Mouse (Mus musculus) stomach, postnatal 0 days (tissue): Measurements from ENCODE around the gene Kri1. TPM values are rescaled to one million over a fixed set of nuclear protein-coding genes. Genes with fewer than 3 reads are reported as not detected.
"Not testable (repeated sequence)": the region's sequence is repeated elsewhere in the genome, so short reads cannot be mapped to it uniquely, and the experiment has no call there.

Source experiments
- ATAC-seq: fragments of 200-750 bp; cut with Nextera tagmentation; 2 replicates; pipeline ENCODE4 v1.8.0; 2017; ENCODE audit not compliant: low FRiP score, low TSS enrichment
- DNase-seq: peaks from one replicate; pipeline ENCODE4 v3.0.0-alpha.2; 2016; ENCODE audit warnings: low spot score
- H3K27ac ChIP-seq: fragments of 300-500 bp; sonication (generic); replicated peaks from 2 replicates; pipeline ENCODE4 v1.5.1; 2014; ENCODE audit warnings: mild to moderate bottlenecking, control low read depth
- H3K27me3 ChIP-seq: fragments of 300-500 bp; sonication (generic); 2 replicates; pipeline ENCODE4 v1.6.1; 2014; ENCODE audit warnings: low read length; ENCODE audit not compliant: control insufficient read depth, insufficient read depth
- H3K36me3 ChIP-seq: fragments of 300-500 bp; sonication (generic); 2 replicates; pipeline ENCODE4 v1.6.1; 2014; ENCODE audit warnings: low read length, mixed read lengths; ENCODE audit not compliant: control insufficient read depth, insufficient read depth
- H3K4me1 ChIP-seq: fragments of 300-500 bp; sonication (generic); replicated peaks from 2 replicates; pipeline ENCODE4 v1.6.1; 2014; ENCODE audit warnings: antibody characterized with exemption; ENCODE audit not compliant: control insufficient read depth, insufficient read depth
- H3K4me2 ChIP-seq: fragments of 300-500 bp; sonication (generic); replicated peaks from 2 replicates; pipeline ENCODE4 v1.6.1; 2014; ENCODE audit warnings: low read depth, mild to moderate bottlenecking, control low read depth, moderate library complexity
- H3K4me3 ChIP-seq: fragments of 300-500 bp; sonication (generic); 2 replicates; pipeline ENCODE4 v1.5.1; 2014; ENCODE audit warnings: low read depth, low read length, control low read depth
- H3K9ac ChIP-seq: fragments of 300-500 bp; sonication (generic); 2 replicates; pipeline ENCODE4 v1.6.1; 2014; ENCODE audit warnings: mild to moderate bottlenecking, low read length, control low read depth, mixed read lengths
- H3K9me3 ChIP-seq: fragments of 300-500 bp; sonication (generic); 2 replicates; pipeline ENCODE4 v1.6.1; 2016; ENCODE audit warnings: low read length; ENCODE audit not compliant: control insufficient read depth
- CTCF ChIP-seq: IDR thresholded peaks from 2 replicates; pipeline ENCODE4 v1.5.1; 2016; ENCODE audit warnings: antibody characterized with exemption, low read depth, mild to moderate bottlenecking, moderate library complexity
- EP300 ChIP-seq: optimal IDR thresholded peaks from 2 replicates; pipeline ENCODE3; 2016; ENCODE audit warnings: antibody characterized with exemption
- WGBS: fragments of 180-500 bp; shearing (Covaris S2); extraction: QIAGEN DNeasy Blood & Tissue Kit; methylation state at CpG from one replicate; pipeline ENCODE4 v1.1.7; 2014; 5-methylcytosine and 5-hydroxymethylcytosine counted together
- polyA plus RNA-seq: library from polyadenylated mRNA; unstranded; fragments of >200 nt; fragmentation: Nextera tagmentation; extraction: Ambion mirVana; gene quantifications from 2 replicates; pipeline ENCODE4 v1.2.1, GENCODE M21; 2015

Gene Kri1
- polyA plus RNA-seq, 1 experiment from 2014 or later = 7.9 TPM

GRCm38 (mm10) chr9:21327569-21327968, 39.8 kb upstream of the Kri1 start:
- no peak for ATAC-seq

GRCm38 (mm10) chr9:21324269-21324668, 36.5 kb upstream of the Kri1 start:
- H3K9me3 ChIP-seq = no peaks in the 10 kb centered on the region
- no peak overlapping the region for H3K4me3 ChIP-seq
- H3K36me3 ChIP-seq = no peaks in the 10 kb centered on the region
- no peaks in the 10 kb centered on the region for H3K27me3 ChIP-seq
- no peak overlapping the region for H3K4me2 ChIP-seq
- TF ChIP-seq CTCF (no peak), EP300 (no peak)
- no peaks in the 10 kb centered on the region for H3K4me1 ChIP-seq
- no peak overlapping the region for H3K27ac ChIP-seq
- no peak overlapping the region for H3K9ac ChIP-seq
- no peak for ATAC-seq
- no peak for DNase-seq
- 83% methylated on average over 11 of the region's 11 CpGs for WGBS

More at GRCm38 (mm10) chr9:21327569-21327968, 39.8 kb upstream of the Kri1 start:
- Histone ChIP-seq H3K36me3 (no peaks in the 10 kb centered on the region), H3K9me3 (no peaks in the 10 kb centered on the region), H3K4me2 (no peak overlapping the region), H3K27ac (no peak overlapping the region), H3K27me3 (no peaks in the 10 kb centered on the region), H3K9ac (no peak overlapping the region), H3K4me1 (no peaks in the 10 kb centered on the region), H3K4me3 (no peak overlapping the region)
- WGBS = 75% methylated on average over 3 of the region's 3 CpGs
- TF ChIP-seq CTCF = no peak
- no peak for TF ChIP-seq EP300
- no peak for DNase-seq

GRCm38 (mm10) chr9:21322917-21323297, 35.1 kb upstream of the Kri1 start:
- not testable (repeated sequence) for H3K27ac ChIP-seq, H3K4me2 ChIP-seq, H3K4me3 ChIP-seq, H3K9ac ChIP-seq, H3K36me3 ChIP-seq, H3K27me3 ChIP-seq, DNase-seq, ATAC-seq, H3K4me1 ChIP-seq, H3K9me3 ChIP-seq
- 85% methylated on average over 7 of the region's 8 CpGs for WGBS

- TF ChIP-seq EP300 (no peak), CTCF (no peak)
- H3K4me1 ChIP-seq = no peaks in the 10 kb centered on the region
- DNase-seq (no peak), ATAC-seq (no peak)
- H3K4me2 ChIP-seq = no peak overlapping the region; the same call in 1 of the 2 replicates
- H3K36me3 ChIP-seq = no peaks in the 10 kb centered on the region
- no peaks in the 10 kb centered on the region for H3K27me3 ChIP-seq
- H3K9me3 ChIP-seq = no peaks in the 10 kb centered on the region
- H3K9ac ChIP-seq = no peak overlapping the region
- 82% methylated on average over 19 of the region's 19 CpGs for WGBS
- no peak overlapping the region for H3K4me3 ChIP-seq
- no peak overlapping the region for H3K27ac ChIP-seq
Observed at GRCm38 (mm10) chr9:21322211-21322916, 34.6 kb upstream of the Kri1 start.

- WGBS = 9% methylated on average over 6 of the region's 6 CpGs
- peak overlapping the region; percentile 74; the same call in 1 of the 2 replicates for H3K9ac ChIP-seq
- H3K36me3 ChIP-seq = no peaks in the 10 kb centered on the region
- no peaks in the 10 kb centered on the region for H3K27me3 ChIP-seq
- ATAC-seq (no peak), DNase-seq (no peak)
- TF ChIP-seq CTCF (no peak), EP300 (no peak)
- peak overlapping the region; percentile 84 for H3K4me2 ChIP-seq
- no peaks in the 10 kb centered on the region for H3K9me3 ChIP-seq
- H3K4me3 ChIP-seq = peak overlapping the region; percentile 67
- no peaks in the 10 kb centered on the region for H3K4me1 ChIP-seq
- H3K27ac ChIP-seq = no peak overlapping the region
Observed at GRCm38 (mm10) chr9:21321513-21321835, 33.7 kb upstream of the Kri1 start.

- H3K36me3 ChIP-seq = no peaks in the 10 kb centered on the region
- H3K4me1 ChIP-seq = no peaks in the 10 kb centered on the region
- no peaks in the 10 kb centered on the region for H3K9me3 ChIP-seq
- H3K27me3 ChIP-seq = no peaks in the 10 kb centered on the region
- peak within 1 kb of the TSS; percentile 74 for H3K9ac ChIP-seq
- DNase-seq (peak; percentile 84), ATAC-seq (peak; percentile 91)
- TF ChIP-seq CTCF = peak; percentile 14; the same call in 1 of the 2 replicates
- no peak for TF ChIP-seq EP300
- H3K4me2 ChIP-seq = peak within 1 kb of the TSS; percentile 84
- 0 out of 2 replicates have a peak within 1 kb of the TSS, but pooled peaks have one; percentile 40 for H3K27ac ChIP-seq
- 3% methylated on average over 47 of the region's 52 CpGs for WGBS
- H3K4me3 ChIP-seq = peak within 1 kb of the TSS; percentile 67
Observed at GRCm38 (mm10) chr9:21320619-21321512, 33.1 kb upstream of the Kri1 start, which contains the start of gene Slc44a2. Gene Slc44a2, plus strand, starts transcription at chr9:21320698.
